Mouse (Mus musculus): ENCODE measurements around the gene Srsf11. TPM values are rescaled to one million over a fixed set of nuclear protein-coding genes. Genes with fewer than 3 reads are reported as not detected.

Srsf11 gene
- polyA plus RNA-seq (2014; fragmentation: Nextera tagmentation; extraction: Ambion mirVana): 225 and 242 TPM in 2 replicates

DNA sequence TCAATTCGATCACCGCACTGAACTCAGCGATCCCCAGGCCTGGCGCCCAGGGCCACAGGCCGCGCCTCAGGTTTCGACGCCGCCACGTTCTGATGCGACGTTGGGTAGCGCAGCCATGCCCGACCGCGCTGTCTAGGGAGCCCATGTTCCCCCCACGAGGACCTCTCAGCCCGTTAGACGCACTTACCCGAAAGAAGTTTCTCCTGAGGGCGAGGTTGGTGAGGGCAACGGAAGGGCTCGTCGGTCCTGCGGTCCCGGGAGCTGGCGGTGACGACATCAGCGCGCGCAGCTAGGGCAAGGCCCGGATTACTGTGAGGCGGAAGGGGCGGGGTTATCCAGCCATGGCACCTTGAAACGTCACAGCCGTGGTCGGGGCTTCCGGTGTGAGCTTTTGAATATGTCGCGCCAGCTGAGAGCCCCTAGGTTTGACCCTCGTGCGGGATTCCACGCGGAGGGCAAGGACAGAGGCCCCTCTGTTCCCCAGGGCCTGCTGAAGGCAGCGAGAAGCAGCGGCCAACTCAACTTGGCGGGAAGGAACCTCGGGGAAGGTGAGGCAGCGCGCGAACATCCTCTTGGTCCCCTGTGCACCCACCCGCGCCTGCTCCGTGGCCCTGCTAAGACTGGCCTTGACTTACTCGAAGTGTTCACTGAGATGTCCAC is at the start of gene Srsf11, which contains the start of gene Lrrc40:
Srsf11 (minus strand) TSS at position 311 of the 660 bp plus-strand sequence.
Lrrc40 (plus strand) TSS at position 334 of the 660 bp plus-strand sequence.
- DNase-seq (ENCODE audit: low spot score): peak; percentile 92
- Histone ChIP-seq H3K9me3 (ENCODE audit: control insufficient read depth, low read length) (no peaks in the 10 kb centered on the region), H3K9ac (ENCODE audit: low read depth, low read length) (peak within 1 kb of the TSS; percentile 95), H3K27me3 (replicated peaks; ENCODE audit: control insufficient read depth, insufficient read depth, low read length) (no peaks in the 10 kb centered on the region), H3K36me3 (ENCODE audit: control insufficient read depth, insufficient read depth, low read length) (no peaks in the 10 kb centered on the region), H3K4me2 (peak within 1 kb of the TSS; percentile 85), H3K4me1 (replicated peaks; ENCODE audit: control insufficient read depth, insufficient read depth, low read length) (peaks cover 16% of the 10 kb centered on the region; the same call in 1 of the 2 replicates), H3K4me3 (ENCODE audit: low read depth, low read length) (peak within 1 kb of the TSS; percentile 90), H3K27ac (ENCODE audit: low read depth, low read length) (peak within 1 kb of the TSS; percentile 91)
- ATAC-seq (replicated peaks; ENCODE audit: low FRiP score): peak; percentile 91
- WGBS: under 1% methylated on average over 55 of the region's 55 CpGs

DNA sequence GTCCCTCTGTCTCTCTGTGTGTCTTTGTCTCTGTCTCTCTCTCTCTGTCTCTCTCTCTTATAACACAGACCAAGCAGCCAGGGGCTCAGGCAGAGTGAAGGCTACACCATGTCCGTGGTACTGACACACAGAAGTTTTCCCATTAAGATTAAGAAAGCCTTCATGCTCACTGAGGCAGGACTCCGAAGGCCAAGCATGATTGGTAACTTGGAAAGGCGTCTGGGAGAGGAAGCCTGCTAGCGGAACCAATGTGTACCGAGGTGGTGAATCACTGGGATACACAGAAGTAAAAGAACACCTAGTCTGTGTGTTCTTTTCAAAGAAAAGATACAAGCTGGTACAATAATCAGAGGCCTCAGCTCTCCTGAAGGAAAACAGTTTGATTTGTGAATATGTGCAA is 41.4 kb upstream of the Srsf11 start:
- Histone ChIP-seq H3K4me2 (no peak overlapping the region), H3K27me3 (replicated peaks; ENCODE audit: control insufficient read depth, insufficient read depth, low read length) (no peaks in the 10 kb centered on the region), H3K4me3 (ENCODE audit: low read depth, low read length) (no peak overlapping the region), H3K4me1 (replicated peaks; ENCODE audit: control insufficient read depth, insufficient read depth, low read length) (no peaks in the 10 kb centered on the region), H3K9me3 (ENCODE audit: control insufficient read depth, low read length) (no peaks in the 10 kb centered on the region), H3K27ac (ENCODE audit: low read depth, low read length) (no peak overlapping the region), H3K9ac (ENCODE audit: low read depth, low read length) (no peak overlapping the region), H3K36me3 (ENCODE audit: control insufficient read depth, insufficient read depth, low read length) (no peaks in the 10 kb centered on the region)
- DNase-seq (ENCODE audit: low spot score) (no peak), ATAC-seq (replicated peaks; ENCODE audit: low FRiP score) (no peak)
- WGBS: 72% methylated on average over 5 of the region's 5 CpGs

DNA sequence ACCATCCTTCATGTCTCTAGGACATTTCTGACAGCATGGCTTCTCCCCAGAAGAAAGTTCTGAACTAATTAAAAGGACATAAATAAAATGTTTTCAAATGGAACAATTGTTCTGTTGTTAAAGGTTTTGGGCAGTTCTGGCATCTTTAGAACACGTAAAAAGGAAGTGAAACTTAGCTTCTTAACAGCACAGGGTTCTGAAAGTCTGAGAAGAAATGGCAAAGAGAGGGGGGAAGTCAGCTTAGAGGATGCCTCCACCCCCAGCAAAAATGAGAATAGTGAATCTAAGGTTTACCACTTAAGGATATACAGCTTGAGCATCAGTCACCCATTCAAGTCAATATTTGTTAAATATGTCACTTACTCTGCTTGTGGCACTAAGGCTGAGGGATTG is 40.9 kb upstream of the Srsf11 start:
- Histone ChIP-seq H3K27ac (ENCODE audit: low read depth, low read length) (no peak overlapping the region), H3K36me3 (ENCODE audit: control insufficient read depth, insufficient read depth, low read length) (no peaks in the 10 kb centered on the region), H3K4me1 (replicated peaks; ENCODE audit: control insufficient read depth, insufficient read depth, low read length) (no peaks in the 10 kb centered on the region), H3K4me2 (no peak overlapping the region), H3K9me3 (ENCODE audit: control insufficient read depth, low read length) (no peaks in the 10 kb centered on the region), H3K27me3 (replicated peaks; ENCODE audit: control insufficient read depth, insufficient read depth, low read length) (no peaks in the 10 kb centered on the region), H3K4me3 (ENCODE audit: low read depth, low read length) (no peak overlapping the region), H3K9ac (ENCODE audit: low read depth, low read length) (no peak overlapping the region)
- WGBS: 39% methylated on average over 1 of the region's 1 CpGs
- ATAC-seq (replicated peaks; ENCODE audit: low FRiP score) (no peak), DNase-seq (ENCODE audit: low spot score) (no peak)

DNA sequence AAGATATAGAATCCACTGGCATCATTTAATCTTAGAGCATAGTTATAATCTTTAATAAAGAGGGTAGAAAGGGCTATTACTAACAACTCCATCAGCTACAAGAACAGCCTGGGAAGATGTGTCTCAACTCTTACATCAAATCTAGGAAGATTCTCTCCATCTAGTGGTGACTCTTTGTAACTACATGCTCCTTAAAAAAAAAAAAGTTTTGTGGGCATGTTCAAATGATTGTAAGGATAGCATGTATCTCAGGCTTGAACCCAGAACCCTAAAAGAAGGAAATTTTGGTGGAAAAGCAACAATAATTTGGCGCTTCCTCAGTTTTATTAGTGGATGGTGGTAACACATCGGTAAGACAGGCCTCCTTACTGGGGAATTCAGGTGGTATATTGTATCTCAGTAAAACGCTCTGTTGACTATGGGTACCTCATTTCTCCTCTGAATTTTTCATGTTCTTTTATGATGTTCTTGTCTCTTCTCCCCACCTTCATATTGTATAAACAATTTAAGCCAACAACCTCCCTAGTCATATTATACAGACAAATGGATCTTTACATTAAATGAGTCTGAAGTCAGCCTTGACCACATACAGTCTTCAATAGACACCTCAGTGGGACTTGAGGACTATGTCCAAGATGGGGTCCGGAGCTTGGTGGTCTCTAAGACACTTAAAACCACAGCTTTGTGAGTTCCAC is 40.4 kb upstream of the Srsf11 start:
- H3K27me3 ChIP-seq (replicated peaks; ENCODE audit: control insufficient read depth, insufficient read depth, low read length): no peaks in the 10 kb centered on the region
- ATAC-seq (replicated peaks; ENCODE audit: low FRiP score) (no peak), DNase-seq (ENCODE audit: low spot score) (no peak)
- 36% methylated on average over 4 of the region's 4 CpGs for WGBS
- no peaks in the 10 kb centered on the region for H3K9me3 ChIP-seq (ENCODE audit: control insufficient read depth, low read length)
- no peaks in the 10 kb centered on the region for H3K4me1 ChIP-seq (replicated peaks; ENCODE audit: control insufficient read depth, insufficient read depth, low read length)
- no peak overlapping the region for H3K9ac ChIP-seq (ENCODE audit: low read depth, low read length)
- no peaks in the 10 kb centered on the region for H3K36me3 ChIP-seq (ENCODE audit: control insufficient read depth, insufficient read depth, low read length)
- H3K27ac ChIP-seq (ENCODE audit: low read depth, low read length): no peak overlapping the region
- H3K4me3 ChIP-seq (ENCODE audit: low read depth, low read length): no peak overlapping the region
- no peak overlapping the region for H3K4me2 ChIP-seq

DNA sequence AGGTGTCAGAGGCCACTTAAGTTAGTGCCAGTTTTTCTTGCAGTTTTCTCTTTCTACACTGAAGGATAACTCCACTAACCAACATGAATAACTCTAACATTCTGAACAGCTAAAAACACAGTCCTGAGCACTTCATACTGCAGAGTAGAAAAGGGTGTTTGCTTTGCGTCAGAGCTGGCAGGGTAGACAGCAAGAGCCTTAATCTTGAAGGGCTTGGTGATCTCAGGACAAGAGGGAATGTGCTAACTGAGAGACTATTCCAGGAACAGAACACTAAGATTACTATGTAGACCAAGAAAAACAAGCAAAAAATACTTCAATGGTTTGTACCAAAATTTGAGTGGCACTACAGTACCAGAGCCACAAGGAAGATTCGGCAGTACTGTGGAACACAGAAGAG is 38.6 kb upstream of the Srsf11 start:
- no peak for ATAC-seq (replicated peaks; ENCODE audit: low FRiP score)
- Histone ChIP-seq H3K27ac (ENCODE audit: low read depth, low read length) (no peak overlapping the region), H3K4me3 (ENCODE audit: low read depth, low read length) (no peak overlapping the region), H3K36me3 (ENCODE audit: control insufficient read depth, insufficient read depth, low read length) (no peaks in the 10 kb centered on the region), H3K4me1 (replicated peaks; ENCODE audit: control insufficient read depth, insufficient read depth, low read length) (no peaks in the 10 kb centered on the region), H3K9ac (ENCODE audit: low read depth, low read length) (no peak overlapping the region), H3K4me2 (no peak overlapping the region), H3K9me3 (ENCODE audit: control insufficient read depth, low read length) (no peaks in the 10 kb centered on the region), H3K27me3 (replicated peaks; ENCODE audit: control insufficient read depth, insufficient read depth, low read length) (no peaks in the 10 kb centered on the region)
- 79% methylated on average over 2 of the region's 2 CpGs for WGBS
- DNase-seq (ENCODE audit: low spot score): no peak

DNA sequence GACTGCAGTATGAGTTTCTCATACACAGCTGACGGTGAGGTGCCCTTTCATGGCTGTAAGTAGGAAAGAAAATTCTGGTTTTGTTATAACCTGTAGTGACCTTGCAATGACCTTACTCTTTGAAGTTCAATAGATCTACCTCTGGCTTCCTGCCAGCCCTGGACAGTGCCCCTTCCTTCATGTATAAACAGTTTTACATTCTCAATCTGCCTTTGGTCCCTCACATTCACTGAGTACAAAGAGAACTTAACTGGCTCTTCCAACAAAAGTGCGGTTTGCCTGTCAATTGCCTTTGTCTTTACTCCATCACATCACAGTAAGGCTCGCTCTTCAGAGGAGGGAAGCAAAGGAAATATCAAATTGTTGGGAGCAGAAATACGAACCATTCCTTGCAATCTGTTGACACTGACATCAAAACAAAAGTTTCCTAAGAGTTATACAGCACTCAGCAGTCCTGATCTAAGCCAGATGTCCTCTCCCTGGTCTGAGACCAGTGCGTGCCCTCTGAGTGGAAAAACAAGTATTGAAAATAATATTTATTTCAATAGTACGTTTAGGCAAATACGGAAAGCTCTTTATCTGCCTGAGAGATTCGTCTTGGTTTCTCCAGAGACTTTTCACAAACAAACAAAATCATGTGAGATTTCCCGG is 32.3 kb upstream of the Srsf11 start:
- Histone ChIP-seq H3K4me2 (no peak overlapping the region), H3K27ac (ENCODE audit: low read depth, low read length) (no peak overlapping the region; the same call in 1 of the 2 replicates), H3K9me3 (ENCODE audit: control insufficient read depth, low read length) (no peaks in the 10 kb centered on the region), H3K36me3 (ENCODE audit: control insufficient read depth, insufficient read depth, low read length) (peaks cover 5% of the 10 kb centered on the region; the same call in 1 of the 2 replicates), H3K27me3 (replicated peaks; ENCODE audit: control insufficient read depth, insufficient read depth, low read length) (no peaks in the 10 kb centered on the region), H3K4me1 (replicated peaks; ENCODE audit: control insufficient read depth, insufficient read depth, low read length) (no peaks in the 10 kb centered on the region), H3K4me3 (ENCODE audit: low read depth, low read length) (no peak overlapping the region), H3K9ac (ENCODE audit: low read depth, low read length) (no peak overlapping the region)
- ATAC-seq (replicated peaks; ENCODE audit: low FRiP score): 0 out of 2 replicates have a peak, but pooled peaks have one; percentile 33
- DNase-seq (ENCODE audit: low spot score): no peak
- WGBS: 72% methylated on average over 9 of the region's 9 CpGs

DNA sequence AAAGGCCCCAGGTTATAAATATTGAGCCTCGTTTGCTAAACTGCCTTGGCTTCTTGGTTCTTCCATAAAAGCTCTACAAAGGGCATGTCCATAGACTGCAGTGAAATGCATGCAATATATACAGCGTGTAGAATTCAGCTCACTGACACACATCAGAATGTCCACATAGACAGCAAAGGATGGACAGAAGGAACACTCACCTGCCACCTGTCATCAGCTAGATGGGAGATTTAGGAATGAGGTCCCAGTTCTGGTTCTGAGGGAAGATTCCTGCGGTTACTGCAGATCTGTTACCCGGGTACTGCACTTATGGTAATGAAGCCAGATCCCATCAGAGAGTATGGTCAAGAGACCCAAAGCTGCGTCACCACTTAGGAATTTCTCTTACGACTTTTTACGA is 31.5 kb upstream of the Srsf11 start:
- H3K27ac ChIP-seq (ENCODE audit: low read depth, low read length): no peak overlapping the region
- no peaks in the 10 kb centered on the region for H3K9me3 ChIP-seq (ENCODE audit: control insufficient read depth, low read length)
- no peaks in the 10 kb centered on the region for H3K4me1 ChIP-seq (replicated peaks; ENCODE audit: control insufficient read depth, insufficient read depth, low read length)
- no peak overlapping the region for H3K4me2 ChIP-seq
- peaks cover 7% of the 10 kb centered on the region; the same call in 1 of the 2 replicates for H3K36me3 ChIP-seq (ENCODE audit: control insufficient read depth, insufficient read depth, low read length)
- no peak for DNase-seq (ENCODE audit: low spot score)
- no peaks in the 10 kb centered on the region for H3K27me3 ChIP-seq (replicated peaks; ENCODE audit: control insufficient read depth, insufficient read depth, low read length)
- no peak for ATAC-seq (replicated peaks; ENCODE audit: low FRiP score)
- no peak overlapping the region for H3K9ac ChIP-seq (ENCODE audit: low read depth, low read length)
- 87% methylated on average over 7 of the region's 7 CpGs for WGBS
- H3K4me3 ChIP-seq (ENCODE audit: low read depth, low read length): no peak overlapping the region

DNA sequence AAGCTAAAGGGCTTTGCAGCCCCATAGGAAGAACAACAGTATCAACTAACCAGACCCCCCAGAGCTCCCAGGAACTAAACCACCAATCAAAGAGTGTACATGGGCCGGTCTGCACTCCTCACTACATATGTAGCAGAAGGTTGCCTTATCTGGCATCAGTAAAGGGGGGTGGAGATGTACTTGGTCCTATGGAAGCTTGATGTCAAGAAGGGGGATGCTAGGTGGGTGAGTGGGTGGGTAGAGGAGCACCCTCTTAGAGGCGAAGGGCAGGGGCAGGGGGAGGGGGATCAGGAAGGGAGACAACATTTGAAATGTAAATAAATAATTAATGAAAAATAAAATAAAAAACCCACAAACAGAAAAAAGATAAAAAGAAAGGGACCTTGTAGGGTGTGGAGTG is 28.8 kb upstream of the Srsf11 start:
- no peaks in the 10 kb centered on the region for H3K9me3 ChIP-seq (ENCODE audit: control insufficient read depth, low read length)
- no peak overlapping the region for H3K4me2 ChIP-seq
- no peaks in the 10 kb centered on the region for H3K27me3 ChIP-seq (replicated peaks; ENCODE audit: control insufficient read depth, insufficient read depth, low read length)
- H3K4me1 ChIP-seq (replicated peaks; ENCODE audit: control insufficient read depth, insufficient read depth, low read length): no peaks in the 10 kb centered on the region
- H3K36me3 ChIP-seq (ENCODE audit: control insufficient read depth, insufficient read depth, low read length): peaks cover 9% of the 10 kb centered on the region; the same call in 1 of the 2 replicates
- no peak overlapping the region for H3K9ac ChIP-seq (ENCODE audit: low read depth, low read length)
- no peak overlapping the region for H3K27ac ChIP-seq (ENCODE audit: low read depth, low read length)
- no peak for DNase-seq (ENCODE audit: low spot score)
- no peak overlapping the region for H3K4me3 ChIP-seq (ENCODE audit: low read depth, low read length)
- ATAC-seq (replicated peaks; ENCODE audit: low FRiP score): no peak
- 87% methylated on average over 2 of the region's 2 CpGs for WGBS
